Mouse (Mus musculus) ES-Bruce4 (cell line): ENCODE data around the gene Pnpla7. TPM values are rescaled to one million over a fixed set of nuclear protein-coding genes. Genes with fewer than 3 reads are reported as not detected.
A peak's percentile ranks its signal among the peaks of the same experiment; 100 is the strongest.

ENCODE experiments used
- H3K27ac ChIP-seq: 2 replicates; pipeline ENCODE4 v1.5.1; 2012; ENCODE audit warnings: low read length, inconsistent platforms; ENCODE audit not compliant: insufficient read depth
- H3K27me3 ChIP-seq: 2 replicates; pipeline ENCODE4 v1.6.1; 2012; ENCODE audit warnings: mild to moderate bottlenecking, low read length, inconsistent platforms; ENCODE audit not compliant: control insufficient read depth, poor library complexity, insufficient read depth, severe bottlenecking
- H3K36me3 ChIP-seq: 2 replicates; pipeline ENCODE4 v1.6.1; 2012; ENCODE audit warnings: inconsistent platforms, mild to moderate bottlenecking, low read length, moderate library complexity; ENCODE audit not compliant: control insufficient read depth, poor library complexity, insufficient read depth, severe bottlenecking
- H3K4me1 ChIP-seq: one replicate; pipeline ENCODE4 v1.8.1; 2011; ENCODE audit warnings: low read length; ENCODE audit not compliant: control insufficient read depth, insufficient read depth
- H3K4me3 ChIP-seq: 2 replicates; pipeline ENCODE4 v1.5.1; 2011; ENCODE audit warnings: low read depth, mild to moderate bottlenecking, low read length
- H3K9ac ChIP-seq: 2 replicates; pipeline ENCODE4 v1.6.1; 2012; ENCODE audit warnings: low read depth, mild to moderate bottlenecking, inconsistent platforms; ENCODE audit not compliant: poor library complexity, severe bottlenecking
- H3K9me3 ChIP-seq: replicated peaks from 2 replicates; pipeline ENCODE4 v1.6.1; 2012; ENCODE audit warnings: mild to moderate bottlenecking, low read length, inconsistent platforms; ENCODE audit not compliant: control insufficient read depth, poor library complexity, insufficient read depth, severe bottlenecking
- CTCF ChIP-seq: IDR thresholded peaks from one replicate; pipeline ENCODE4 v1.8.1; 2011; ENCODE audit warnings: low read depth, low read length
- EP300 ChIP-seq: IDR thresholded peaks from 2 replicates; pipeline ENCODE4 v1.6.1; 2011; ENCODE audit warnings: low read depth, low read length; ENCODE audit not compliant: insufficient read depth
- POLR2A ChIP-seq: IDR thresholded peaks from one replicate; pipeline ENCODE4 v1.8.1; 2011; ENCODE audit warnings: low read length; ENCODE audit not compliant: insufficient read depth
- polyA plus RNA-seq: library from polyadenylated mRNA; stranded (reverse); fragments of >200 nt; gene quantifications from 2 replicates; pipeline ENCODE4 v1.2.4, GENCODE M21; 2011; ENCODE audit warnings: low read depth; ENCODE audit not compliant: missing spikeins, insufficient read depth, insufficient read length

Gene Pnpla7
- polyA plus RNA-seq, 1 experiment, result 20.1 TPM

DNA sequence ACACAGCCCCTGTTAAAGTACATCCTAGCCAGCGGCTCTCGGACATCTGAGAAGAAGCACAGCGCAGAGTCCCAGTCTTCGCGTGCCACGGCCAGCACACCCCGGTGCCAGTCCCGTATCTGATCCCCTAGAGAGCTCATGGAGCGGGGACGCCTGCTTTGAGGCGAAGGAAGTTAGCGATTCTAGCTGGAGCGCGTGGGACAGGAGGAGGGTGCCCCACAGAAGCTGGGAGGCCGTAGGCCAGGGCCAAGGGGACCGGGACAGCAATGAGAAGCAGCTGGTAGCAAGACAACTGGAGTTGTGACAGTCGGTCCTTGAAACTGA, 118.9 kb downstream of the Pnpla7 start:
- no peaks in the 10 kb centered on the region for H3K4me1 ChIP-seq
- no peak overlapping the region for H3K9ac ChIP-seq
- no peak overlapping the region for H3K27ac ChIP-seq
- TF ChIP-seq CTCF (no peak), EP300 (no peak), POLR2A (no peak)
- no peaks in the 10 kb centered on the region for H3K9me3 ChIP-seq
- no peaks in the 10 kb centered on the region for H3K27me3 ChIP-seq
- H3K4me3 ChIP-seq, result no peak overlapping the region
- no peaks in the 10 kb centered on the region for H3K36me3 ChIP-seq

DNA sequence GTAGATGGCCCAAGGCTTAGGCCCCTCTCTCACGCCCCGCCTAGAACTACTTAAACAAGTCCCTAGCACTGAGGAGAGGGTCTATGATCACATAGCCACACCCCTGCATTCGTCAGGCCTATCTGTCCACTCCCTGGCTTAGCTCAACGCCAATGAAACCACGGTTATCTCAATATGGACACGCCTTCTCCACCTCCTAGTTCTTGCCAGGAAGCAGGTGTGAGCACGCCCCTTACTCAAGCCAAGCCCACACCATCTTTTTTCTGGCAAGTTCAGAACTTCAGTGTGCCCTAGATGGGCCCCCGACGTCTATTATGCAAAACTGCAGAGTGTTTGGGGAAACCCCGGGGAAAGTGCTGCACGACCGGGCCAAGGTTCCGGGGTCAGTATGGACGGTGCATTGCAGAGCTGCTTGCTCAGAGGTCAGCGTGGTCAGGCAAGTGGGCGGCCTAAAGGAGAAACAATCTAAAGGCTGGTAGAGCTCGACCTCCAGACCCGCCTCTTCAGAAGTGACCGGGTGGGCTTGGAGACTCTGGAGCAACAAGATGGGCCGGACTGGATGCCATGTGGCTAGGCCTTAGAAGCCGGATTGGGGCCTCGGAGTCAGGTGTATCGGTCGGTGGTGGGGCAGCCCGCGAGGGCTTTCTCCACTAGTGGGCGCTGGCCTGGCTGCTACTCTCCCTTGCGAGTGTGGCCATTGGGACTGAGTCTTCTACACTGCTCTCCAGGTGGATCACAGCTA, 119.4 kb downstream of the Pnpla7 start, which contains the start of gene Noxa1:
Noxa1 (minus strand) TSS at position 41 of the 742 bp plus-strand sequence.
- TF ChIP-seq EP300 (no peak), CTCF (peak; percentile 43), POLR2A (no peak)
- no peak within 1 kb of the TSS for H3K9ac ChIP-seq
- no peaks in the 10 kb centered on the region for H3K36me3 ChIP-seq
- no peaks in the 10 kb centered on the region for H3K27me3 ChIP-seq
- no peaks in the 10 kb centered on the region for H3K4me1 ChIP-seq
- H3K9me3 ChIP-seq, result no peaks in the 10 kb centered on the region
- no peak within 1 kb of the TSS for H3K27ac ChIP-seq
- H3K4me3 ChIP-seq, result no peak within 1 kb of the TSS

DNA sequence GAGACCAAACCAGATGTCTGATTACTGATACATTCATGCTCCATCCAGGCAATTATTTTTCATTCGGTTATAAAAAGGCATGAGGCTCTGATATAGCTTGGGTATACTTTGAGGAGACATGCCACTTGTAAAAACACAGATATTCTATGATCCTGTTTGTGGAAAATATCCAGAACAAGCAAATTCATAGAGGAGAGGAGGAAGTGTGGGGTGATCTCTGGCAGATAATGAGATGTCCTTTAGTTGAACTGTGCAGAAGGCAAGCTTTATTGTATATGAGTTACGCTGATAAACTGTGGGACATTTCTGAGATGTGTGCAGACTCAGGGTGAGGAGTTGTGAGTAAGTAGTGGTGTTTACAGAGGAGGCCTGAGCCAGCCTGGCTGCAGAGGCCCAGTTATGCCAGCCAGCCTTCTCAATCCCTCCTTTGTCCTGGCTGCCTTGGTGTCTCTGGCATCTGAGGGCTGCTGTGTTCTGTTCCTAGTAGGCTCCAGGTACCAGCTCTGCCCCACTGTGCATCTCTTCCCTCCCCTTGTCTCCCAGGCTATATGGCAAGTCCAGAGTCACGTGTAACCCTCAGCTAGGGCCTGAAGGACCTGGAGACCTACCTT, 122.3 kb downstream of the Pnpla7 start:
- Histone ChIP-seq H3K27me3 (no peaks in the 10 kb centered on the region), H3K9ac (no peak overlapping the region), H3K9me3 (no peaks in the 10 kb centered on the region), H3K27ac (no peak overlapping the region), H3K36me3 (no peaks in the 10 kb centered on the region), H3K4me1 (no peaks in the 10 kb centered on the region), H3K4me3 (no peak overlapping the region)
- no peak for TF ChIP-seq POLR2A
- no peak for TF ChIP-seq EP300
- TF ChIP-seq CTCF, result no peak

DNA sequence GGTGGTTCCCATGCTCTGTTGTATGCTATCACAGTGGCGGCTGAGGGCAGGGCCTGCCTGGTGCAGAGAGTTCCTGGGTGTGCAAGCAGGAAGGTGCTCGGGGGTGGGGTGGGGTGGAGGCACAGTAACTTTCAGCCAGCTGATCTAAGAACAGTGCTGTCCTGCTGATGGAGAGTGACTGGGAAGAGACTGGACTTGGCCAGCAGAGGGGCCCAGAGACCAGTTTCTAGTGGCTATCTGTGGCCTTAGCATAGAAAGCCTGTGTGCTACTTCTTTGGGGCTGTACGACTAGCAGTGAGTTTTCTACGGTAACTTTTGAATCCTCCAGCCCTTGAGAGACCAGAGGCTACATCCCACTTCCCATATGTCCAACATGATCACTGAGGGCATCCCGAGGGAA, 123.1 kb downstream of the Pnpla7 start:
- no peak overlapping the region for H3K27ac ChIP-seq
- no peak overlapping the region for H3K4me3 ChIP-seq
- no peaks in the 10 kb centered on the region for H3K27me3 ChIP-seq
- no peaks in the 10 kb centered on the region for H3K36me3 ChIP-seq
- no peaks in the 10 kb centered on the region for H3K4me1 ChIP-seq
- no peaks in the 10 kb centered on the region for H3K9me3 ChIP-seq
- TF ChIP-seq CTCF (no peak), POLR2A (no peak), EP300 (no peak)
- no peak overlapping the region for H3K9ac ChIP-seq

DNA sequence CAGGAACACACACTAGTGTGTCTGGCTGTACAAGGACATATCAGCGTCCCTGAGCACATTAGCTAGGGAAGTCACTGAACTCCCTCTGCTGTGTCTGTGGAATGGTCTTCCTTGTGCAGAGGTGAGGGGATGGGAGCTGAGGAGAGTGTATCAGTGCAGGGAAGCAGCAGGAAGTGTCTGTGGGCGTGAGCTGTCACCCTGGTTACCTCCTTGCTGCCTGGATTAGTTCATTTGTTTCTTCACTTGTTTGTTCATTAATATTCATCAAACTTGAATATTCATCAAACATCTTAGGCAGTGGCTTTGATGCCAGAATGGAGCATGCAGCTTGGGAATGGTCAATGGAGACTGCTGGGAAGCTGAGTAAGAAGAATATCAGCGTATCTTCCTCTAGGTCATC, 123.9 kb downstream of the Pnpla7 start:
- H3K27ac ChIP-seq, result no peak overlapping the region
- H3K9me3 ChIP-seq, result no peaks in the 10 kb centered on the region

More for the DNA sequence above, 123.9 kb downstream of the Pnpla7 start:
- no peaks in the 10 kb centered on the region for H3K36me3 ChIP-seq
- no peaks in the 10 kb centered on the region for H3K27me3 ChIP-seq
- H3K4me1 ChIP-seq, result no peaks in the 10 kb centered on the region
- no peak for TF ChIP-seq POLR2A
- no peak for TF ChIP-seq EP300
- no peak for TF ChIP-seq CTCF
- H3K4me3 ChIP-seq, result no peak overlapping the region
- H3K9ac ChIP-seq, result no peak overlapping the region

Other genes starting within 250 kb of the Pnpla7 start
- 8.9 and 10.6 TPM in 2 replicates for gene Cacna1b, start 212.9 kb upstream of the Pnpla7 start, polyA plus RNA-seq
- gene Ehmt1, start 56.4 kb upstream of the Pnpla7 start, polyA plus RNA-seq, result 94.1 and 104 TPM in 2 replicates
- 26.9 and 34.9 TPM in 2 replicates for gene Arrdc1, start 40.8 kb upstream of the Pnpla7 start, polyA plus RNA-seq
- 57.5 and 64.7 TPM in 2 replicates for gene Zmynd19, start 26.2 kb upstream of the Pnpla7 start, polyA plus RNA-seq
- gene Dph7, start 13.6 kb upstream of the Pnpla7 start, polyA plus RNA-seq, result 15.8 and 18.0 TPM in 2 replicates
- 33.7 and 37.4 TPM in 2 replicates for gene Mrpl41, start 935 bp upstream of the Pnpla7 start, polyA plus RNA-seq
- 11.3 and 14.9 TPM in 2 replicates for gene Nsmf, start 78.3 kb downstream of the Pnpla7 start, polyA plus RNA-seq
- gene Entpd8, start 104.3 kb downstream of the Pnpla7 start, polyA plus RNA-seq, result not detected in 2 replicates
- not detected in 2 replicates for gene Noxa1, start 119.1 kb downstream of the Pnpla7 start, polyA plus RNA-seq
- gene Nrarp, start 204.7 kb downstream of the Pnpla7 start, polyA plus RNA-seq, result 9.8 and 10.2 TPM in 2 replicates
- 4.5 and 6.9 TPM in 2 replicates for gene Tor4a, start 220.9 kb downstream of the Pnpla7 start, polyA plus RNA-seq
- 36.1 and 41.0 TPM in 2 replicates for gene Nelfb, start 235.5 kb downstream of the Pnpla7 start, polyA plus RNA-seq
- gene Stpg3, start 238.6 kb downstream of the Pnpla7 start, polyA plus RNA-seq, result not detected in 2 replicates
- 1.8 TPM in 1 of 2 replicates, not detected in the other for gene Fam166a, start 242.7 kb downstream of the Pnpla7 start, polyA plus RNA-seq
- 605 and 629 TPM in 2 replicates for gene Tubb4b, start 248.7 kb downstream of the Pnpla7 start, polyA plus RNA-seq